Mouse (Mus musculus) hindbrain, embryonic 12.5 days (tissue): ENCODE results near the gene Cpe. TPM values are rescaled to one million over a fixed set of nuclear protein-coding genes. Genes with fewer than 3 reads are reported as not detected.

Experiments
- ATAC-seq: fragments of 200-750 bp; cut with Nextera tagmentation; 2 replicates; pipeline ENCODE4 v1.8.0; 2017; ENCODE audit warnings: moderate TSS enrichment; ENCODE audit not compliant: low FRiP score
- H3K27ac ChIP-seq: fragments of 300-500 bp; sonication (generic); 2 replicates; pipeline ENCODE4 v1.5.1; 2016; ENCODE audit warnings: mild to moderate bottlenecking
- H3K27me3 ChIP-seq: fragments of 300-500 bp; sonication (generic); 2 replicates; pipeline ENCODE4 v1.6.1; 2016; ENCODE audit warnings: mild to moderate bottlenecking
- H3K36me3 ChIP-seq: fragments of 300-500 bp; sonication (generic); 2 replicates; pipeline ENCODE4 v1.6.1; 2016; ENCODE audit warnings: mild to moderate bottlenecking
- H3K4me1 ChIP-seq: fragments of 300-500 bp; sonication (generic); 2 replicates; pipeline ENCODE4 v1.6.1; 2016
- H3K4me2 ChIP-seq: fragments of 300-500 bp; sonication (generic); replicated peaks from 2 replicates; pipeline ENCODE4 v1.6.1; 2016; ENCODE audit warnings: mild to moderate bottlenecking
- H3K4me3 ChIP-seq: fragments of 300-500 bp; sonication (generic); 2 replicates; pipeline ENCODE4 v1.5.1; 2016; ENCODE audit warnings: mild to moderate bottlenecking
- H3K9ac ChIP-seq: fragments of 300-500 bp; sonication (generic); 2 replicates; pipeline ENCODE4 v1.6.1; 2016; ENCODE audit warnings: mild to moderate bottlenecking, moderate library complexity
- H3K9me3 ChIP-seq: fragments of 300-500 bp; sonication (generic); replicated peaks from 2 replicates; pipeline ENCODE4 v1.6.1; 2016; ENCODE audit warnings: mild to moderate bottlenecking
- WGBS: fragments of 180-500 bp; shearing (Covaris S2); methylation state at CpG from one replicate; pipeline ENCODE4 v1.1.7; 2016; 5-methylcytosine and 5-hydroxymethylcytosine counted together
- polyA plus RNA-seq: library from polyadenylated mRNA; unstranded; fragments of >200 nt; fragmentation: Nextera tagmentation; extraction: Ambion mirVana; gene quantifications from 2 replicates; pipeline ENCODE4 v1.2.1, GENCODE M21; 2016

Gene Cpe
- polyA plus RNA-seq, 1 experiment from 2014 or later = 387 TPM

DNA sequence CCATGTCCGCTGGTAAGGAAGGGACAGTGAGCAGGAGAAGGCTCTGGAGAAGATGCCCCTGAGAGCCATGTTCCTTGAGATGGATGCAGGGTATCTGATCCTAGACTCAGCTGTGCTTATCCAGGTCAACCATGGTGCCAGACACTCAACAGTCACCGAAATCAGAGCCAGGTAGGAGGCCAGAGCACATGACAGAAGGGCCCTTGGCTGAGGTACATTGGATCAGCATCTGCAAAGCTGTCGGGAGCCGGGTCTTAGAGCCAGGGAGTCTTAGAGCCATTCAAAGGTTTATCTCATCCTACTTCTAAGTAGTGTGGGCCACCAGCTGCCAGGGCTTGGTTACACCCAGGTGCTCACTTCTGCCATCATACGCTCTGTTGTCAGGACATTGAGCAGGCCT, 46.4 kb downstream of the Cpe start:
- H3K36me3 ChIP-seq = no peaks in the 10 kb centered on the region
- no peak overlapping the region for H3K9ac ChIP-seq
- H3K4me2 ChIP-seq = no peak overlapping the region
- no peaks in the 10 kb centered on the region for H3K27me3 ChIP-seq
- H3K4me3 ChIP-seq = no peak overlapping the region
- WGBS = 95% methylated on average over 5 of the region's 5 CpGs
- H3K4me1 ChIP-seq = no peaks in the 10 kb centered on the region
- no peak for ATAC-seq
- no peaks in the 10 kb centered on the region for H3K9me3 ChIP-seq
- H3K27ac ChIP-seq = no peak overlapping the region

DNA sequence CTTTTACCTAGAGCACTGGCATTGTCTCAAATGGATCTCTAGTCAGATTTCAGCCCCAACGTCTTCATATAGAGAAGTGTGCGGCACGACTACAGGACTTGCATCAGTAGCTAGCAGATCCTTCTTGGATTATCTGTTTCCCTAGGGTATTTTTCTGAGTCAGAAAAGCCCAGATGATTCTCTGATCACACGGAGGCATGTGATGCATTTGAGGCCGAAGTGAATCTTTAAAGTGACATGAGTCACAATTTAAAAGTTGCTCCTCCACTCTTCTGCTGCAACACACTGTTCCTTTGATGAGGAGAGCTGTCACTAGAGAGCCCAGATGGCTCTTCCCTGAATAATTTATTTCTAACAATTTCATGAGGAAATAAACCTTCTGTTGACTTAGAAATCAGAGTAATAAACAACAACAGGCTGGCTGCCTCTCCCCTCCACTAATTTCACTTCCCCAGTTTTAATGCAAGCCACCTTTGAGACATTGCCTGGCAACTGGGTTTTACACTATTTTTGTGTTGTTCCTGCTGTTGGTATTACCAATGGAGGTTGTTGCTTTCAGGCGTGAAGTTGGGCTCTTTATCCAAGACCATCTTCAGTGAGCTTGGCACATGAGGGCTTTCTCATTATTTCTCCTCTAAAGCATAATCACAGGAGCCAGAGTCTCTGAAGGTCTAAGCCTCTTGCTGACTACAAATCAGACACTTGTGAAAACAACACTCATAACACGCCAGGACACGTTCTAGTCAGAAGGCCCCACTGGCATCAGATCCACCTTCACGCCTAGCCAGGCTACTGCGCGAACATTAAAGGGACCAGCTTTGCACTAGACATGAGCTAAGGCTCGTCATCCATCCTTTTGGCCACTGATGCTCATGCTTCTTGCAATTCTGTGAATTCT, 48.5 kb downstream of the Cpe start:
- no peak overlapping the region for H3K4me2 ChIP-seq
- WGBS = 88% methylated on average over 12 of the region's 12 CpGs
- H3K36me3 ChIP-seq = no peaks in the 10 kb centered on the region
- no peaks in the 10 kb centered on the region for H3K9me3 ChIP-seq
- ATAC-seq = no peak
- no peak overlapping the region for H3K27ac ChIP-seq
- no peak overlapping the region for H3K9ac ChIP-seq
- H3K27me3 ChIP-seq = no peaks in the 10 kb centered on the region
- H3K4me1 ChIP-seq = no peaks in the 10 kb centered on the region
- H3K4me3 ChIP-seq = no peak overlapping the region

DNA sequence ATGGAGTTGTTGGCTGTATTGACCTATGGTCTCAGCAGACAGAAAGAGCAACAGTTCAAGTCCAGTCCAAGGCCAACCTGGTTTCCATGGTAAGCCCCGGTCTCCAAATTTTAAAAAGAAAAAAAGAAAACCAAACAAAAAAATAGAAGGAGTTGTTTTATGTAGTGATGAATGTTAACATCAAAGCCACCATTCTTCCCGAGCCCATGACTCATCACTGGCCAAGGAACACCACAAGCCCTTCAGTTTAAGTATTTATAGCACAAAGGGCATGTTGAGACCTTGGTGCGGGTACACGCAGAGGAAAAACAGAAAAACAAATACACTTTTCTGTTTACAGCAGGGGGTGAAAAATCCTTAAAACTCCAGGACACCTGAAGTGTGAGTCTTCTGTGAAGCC, 49.5 kb downstream of the Cpe start:
- Histone ChIP-seq H3K27me3 (no peaks in the 10 kb centered on the region), H3K36me3 (no peaks in the 10 kb centered on the region), H3K4me2 (no peak overlapping the region), H3K9ac (no peak overlapping the region), H3K4me3 (no peak overlapping the region), H3K27ac (no peak overlapping the region), H3K4me1 (no peaks in the 10 kb centered on the region), H3K9me3 (no peaks in the 10 kb centered on the region)
- no peak for ATAC-seq
- WGBS = 84% methylated on average over 4 of the region's 4 CpGs

DNA sequence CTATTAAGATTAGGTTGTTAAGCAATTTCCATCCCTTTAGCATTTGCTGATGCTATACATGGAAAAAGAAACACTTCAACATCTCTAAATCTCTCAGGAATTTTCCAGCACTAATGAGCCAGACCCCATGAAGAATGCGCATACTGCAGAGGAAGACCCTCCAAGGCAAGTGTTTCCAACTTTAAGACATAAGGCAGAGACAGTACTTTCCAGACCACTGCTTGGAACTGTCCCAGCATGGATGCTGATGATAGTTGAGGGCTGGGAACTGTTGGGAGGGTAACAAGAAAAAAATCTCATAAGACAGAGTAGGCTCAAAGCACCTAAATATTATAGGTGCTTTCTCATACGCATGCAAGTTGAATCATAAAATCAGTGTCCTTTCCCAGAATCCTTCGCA, 50.1 kb downstream of the Cpe start:
- H3K27me3 ChIP-seq = no peaks in the 10 kb centered on the region
- no peak overlapping the region for H3K4me3 ChIP-seq
- H3K9ac ChIP-seq = no peak overlapping the region
- H3K36me3 ChIP-seq = no peaks in the 10 kb centered on the region
- no peak overlapping the region for H3K4me2 ChIP-seq
- no peaks in the 10 kb centered on the region for H3K9me3 ChIP-seq
- ATAC-seq = no peak
- H3K27ac ChIP-seq = no peak overlapping the region
- 96% methylated on average over 3 of the region's 3 CpGs for WGBS
- no peaks in the 10 kb centered on the region for H3K4me1 ChIP-seq

DNA sequence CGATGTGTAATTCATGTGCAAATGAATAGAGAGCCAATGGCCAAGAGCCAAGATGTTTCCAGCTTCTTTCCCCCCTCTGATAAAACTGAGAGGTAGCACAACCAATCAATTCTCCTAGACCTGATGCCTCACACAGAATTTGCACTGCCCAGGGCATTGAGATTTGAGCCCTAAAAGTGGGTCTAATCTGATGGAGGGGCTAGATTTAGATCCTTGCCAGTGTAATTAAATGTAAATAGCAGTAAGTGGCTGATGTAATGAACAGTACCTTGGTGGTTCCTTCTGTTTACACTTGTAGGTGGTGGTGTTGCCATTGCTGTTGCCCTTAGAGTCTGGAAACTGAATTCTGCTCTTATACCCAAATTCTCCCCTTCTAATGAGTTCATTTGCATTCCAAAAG, 52.3 kb downstream of the Cpe start:
- WGBS = 68% methylated on average over 1 of the region's 1 CpGs
- no peak overlapping the region for H3K27ac ChIP-seq
- H3K9ac ChIP-seq = no peak overlapping the region
- ATAC-seq = no peak
- H3K9me3 ChIP-seq = no peaks in the 10 kb centered on the region
- H3K36me3 ChIP-seq = no peaks in the 10 kb centered on the region
- H3K4me2 ChIP-seq = no peak overlapping the region
- no peak overlapping the region for H3K4me3 ChIP-seq
- no peaks in the 10 kb centered on the region for H3K4me1 ChIP-seq
- no peaks in the 10 kb centered on the region for H3K27me3 ChIP-seq

DNA sequence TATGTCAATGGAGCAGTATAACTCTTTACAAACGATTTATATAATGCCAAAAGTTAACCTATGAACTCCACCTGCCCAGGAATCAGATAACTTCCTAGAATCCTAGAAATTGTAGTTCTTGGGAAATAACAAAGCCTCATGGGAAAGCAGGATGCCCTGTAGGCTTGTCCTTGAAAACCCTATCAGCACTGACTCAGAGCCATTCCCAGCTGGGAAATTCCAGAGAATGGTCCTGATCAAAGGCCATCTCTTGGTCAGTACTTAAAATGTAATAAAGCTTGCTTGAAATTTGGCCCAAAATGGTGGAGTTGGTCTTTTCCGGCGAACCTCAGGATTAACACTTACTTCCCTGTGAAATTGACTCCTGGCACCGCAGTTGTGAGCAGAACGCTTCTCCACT, 53.2 kb downstream of the Cpe start:
- no peaks in the 10 kb centered on the region for H3K36me3 ChIP-seq
- no peaks in the 10 kb centered on the region for H3K9me3 ChIP-seq
- no peak overlapping the region for H3K4me2 ChIP-seq
- ATAC-seq = no peak
- no peak overlapping the region for H3K9ac ChIP-seq
- no peaks in the 10 kb centered on the region for H3K27me3 ChIP-seq
- 93% methylated on average over 5 of the region's 5 CpGs for WGBS
- H3K4me1 ChIP-seq = no peaks in the 10 kb centered on the region
- no peak overlapping the region for H3K4me3 ChIP-seq
- H3K27ac ChIP-seq = no peak overlapping the region

DNA sequence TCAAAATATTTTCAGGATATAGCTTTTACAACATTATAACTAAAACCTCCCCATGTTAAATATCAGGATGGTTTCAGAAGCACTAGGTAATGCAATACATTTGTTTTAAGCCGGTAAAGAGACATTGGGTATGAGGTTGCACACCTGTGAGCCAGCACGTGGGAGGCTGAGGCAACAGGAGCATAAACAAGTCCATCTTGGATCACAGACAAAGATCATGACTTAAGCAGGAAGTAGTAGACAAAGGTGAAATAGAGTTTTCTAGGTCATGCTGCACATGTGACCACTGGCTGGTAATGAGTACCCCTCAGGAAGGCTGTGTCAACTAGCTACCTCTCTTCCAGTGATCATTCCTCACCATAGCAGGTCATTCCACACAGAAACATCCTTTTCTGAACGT, 58.0 kb downstream of the Cpe start:
- Histone ChIP-seq H3K4me1 (no peaks in the 10 kb centered on the region), H3K27ac (no peak overlapping the region), H3K4me2 (no peak overlapping the region), H3K27me3 (no peaks in the 10 kb centered on the region), H3K36me3 (no peaks in the 10 kb centered on the region), H3K9ac (no peak overlapping the region), H3K4me3 (no peak overlapping the region), H3K9me3 (no peaks in the 10 kb centered on the region)
- 88% methylated on average over 3 of the region's 3 CpGs for WGBS
- ATAC-seq = no peak

DNA sequence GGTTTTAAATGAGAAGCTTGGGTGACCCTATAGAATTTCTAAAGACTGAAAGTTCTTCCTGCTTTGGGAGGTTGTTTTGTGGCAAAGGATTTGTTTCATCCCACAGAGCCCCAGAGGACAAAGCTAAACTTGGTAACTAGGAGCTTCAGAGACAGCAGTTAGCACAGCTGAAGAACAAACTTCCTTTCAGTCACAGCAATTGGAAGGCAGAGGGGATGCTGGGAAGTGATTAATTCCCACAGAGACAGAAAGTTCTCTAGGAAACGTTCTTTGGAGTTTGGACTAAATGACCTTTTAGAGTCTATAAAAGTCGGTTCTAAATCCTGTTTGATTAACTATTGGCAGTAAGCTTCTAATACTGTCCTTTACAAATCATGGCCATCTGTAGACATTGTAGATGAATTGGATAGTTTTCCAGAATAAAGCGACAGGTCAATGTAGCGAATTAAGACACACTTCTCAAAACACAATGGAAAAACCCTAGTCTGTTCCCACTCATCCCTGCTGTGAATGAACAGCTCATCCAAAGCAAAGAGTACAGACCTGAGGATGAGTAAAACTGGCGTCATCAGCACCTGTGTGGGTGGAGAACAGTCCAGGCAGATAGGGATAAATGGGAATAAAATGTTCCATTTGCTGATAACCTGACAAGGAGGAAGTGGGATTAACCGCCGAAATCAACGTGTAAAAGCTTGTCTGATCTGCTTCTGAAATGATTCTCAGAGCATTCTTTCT, 58.6 kb downstream of the Cpe start:
- Histone ChIP-seq H3K4me1 (no peaks in the 10 kb centered on the region), H3K9ac (no peak overlapping the region), H3K4me3 (no peak overlapping the region), H3K27ac (no peak overlapping the region), H3K9me3 (no peaks in the 10 kb centered on the region), H3K4me2 (no peak overlapping the region), H3K27me3 (no peaks in the 10 kb centered on the region), H3K36me3 (no peaks in the 10 kb centered on the region)
- no peak for ATAC-seq
- WGBS = 73% methylated on average over 8 of the region's 8 CpGs

DNA sequence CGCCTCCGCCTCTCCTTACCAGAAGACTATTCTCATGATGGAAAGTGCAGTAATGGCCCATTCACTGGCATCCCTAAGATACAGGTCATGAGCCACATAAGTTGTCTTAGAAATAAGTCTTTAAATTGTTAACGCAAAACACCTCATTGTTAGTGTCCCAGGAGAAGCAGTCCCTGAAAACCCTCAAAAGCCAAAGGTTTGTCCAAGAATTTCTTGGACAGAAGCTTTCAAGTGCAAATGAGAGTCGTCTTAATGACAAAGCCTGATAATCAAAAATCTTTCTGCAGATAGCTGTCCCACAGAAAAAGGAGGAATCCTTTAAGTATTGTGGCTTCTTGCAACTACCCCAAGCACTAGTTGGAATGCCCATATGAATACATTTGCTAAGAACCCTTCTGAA, 60.7 kb downstream of the Cpe start:
- Histone ChIP-seq H3K4me1 (no peaks in the 10 kb centered on the region), H3K36me3 (no peaks in the 10 kb centered on the region; the same call in 1 of the 2 replicates), H3K27me3 (no peaks in the 10 kb centered on the region), H3K27ac (no peak overlapping the region), H3K9ac (no peak overlapping the region), H3K4me2 (no peak overlapping the region), H3K4me3 (no peak overlapping the region), H3K9me3 (no peaks in the 10 kb centered on the region)
- no peak for ATAC-seq
- 87% methylated on average over 4 of the region's 4 CpGs for WGBS

DNA sequence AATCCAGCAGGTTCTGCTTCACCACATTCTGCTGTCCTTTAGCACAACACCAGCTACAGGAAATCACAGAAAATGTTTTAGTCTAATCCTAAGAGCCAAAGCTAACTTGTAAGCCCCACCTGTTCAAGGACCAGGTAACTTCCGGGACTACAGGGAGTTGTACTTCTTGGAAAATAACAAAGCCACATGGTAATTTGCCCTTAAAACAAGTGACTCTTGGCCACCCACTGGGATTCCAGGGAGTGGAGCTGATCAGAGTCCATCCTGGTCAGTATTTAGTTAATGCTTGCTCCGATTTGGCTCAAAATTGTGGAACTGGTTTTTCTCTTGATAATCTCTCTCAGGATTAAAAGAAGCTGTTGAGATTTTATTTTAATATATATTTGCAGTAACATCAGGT, 61.1 kb downstream of the Cpe start:
- H3K9me3 ChIP-seq = no peaks in the 10 kb centered on the region
- 77% methylated on average over 2 of the region's 2 CpGs for WGBS
- no peak for ATAC-seq
- H3K4me3 ChIP-seq = no peak overlapping the region
- no peak overlapping the region for H3K9ac ChIP-seq
- no peaks in the 10 kb centered on the region; the same call in 1 of the 2 replicates for H3K36me3 ChIP-seq
- no peak overlapping the region for H3K4me2 ChIP-seq
- H3K4me1 ChIP-seq = no peaks in the 10 kb centered on the region
- H3K27ac ChIP-seq = no peak overlapping the region
- no peaks in the 10 kb centered on the region for H3K27me3 ChIP-seq

DNA sequence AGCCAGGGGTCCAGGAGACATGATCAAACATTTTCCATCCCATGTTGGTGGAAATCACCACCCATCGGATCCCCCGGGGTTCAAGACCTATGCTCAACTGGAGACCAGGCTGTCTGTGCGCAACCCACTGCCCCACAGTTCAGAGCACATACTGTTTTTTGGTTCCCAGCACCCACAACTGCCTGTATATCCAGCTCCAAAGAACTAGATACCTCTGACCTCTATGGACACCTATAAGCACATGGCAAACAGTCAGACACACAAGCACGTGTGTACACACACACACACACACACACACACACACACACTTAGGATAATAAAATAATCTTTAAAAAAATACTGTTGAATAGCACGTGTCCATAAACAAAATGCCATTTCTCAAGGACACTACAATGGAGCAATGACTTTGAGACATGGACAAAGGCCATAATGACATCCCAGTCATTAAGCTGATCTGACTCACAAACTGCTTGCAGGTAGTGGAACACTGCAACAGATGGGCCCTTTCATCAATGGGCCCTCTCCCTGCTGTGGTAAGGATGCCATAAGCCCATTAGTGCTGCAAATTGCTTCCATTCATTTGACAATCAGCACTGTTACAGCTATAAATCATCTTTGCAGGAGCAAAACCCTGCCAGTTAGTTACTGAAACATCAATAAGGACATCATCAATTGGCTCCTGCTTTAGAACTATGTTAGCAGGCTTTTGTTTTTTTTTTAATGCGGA, 63.7 kb downstream of the Cpe start:
- Histone ChIP-seq H3K4me3 (no peak overlapping the region), H3K36me3 (no peaks in the 10 kb centered on the region; the same call in 1 of the 2 replicates), H3K9ac (no peak overlapping the region), H3K9me3 (no peaks in the 10 kb centered on the region), H3K4me2 (no peak overlapping the region), H3K27ac (no peak overlapping the region), H3K27me3 (no peaks in the 10 kb centered on the region), H3K4me1 (peaks cover 3% of the 10 kb centered on the region; the same call in 1 of the 2 replicates)
- WGBS = 82% methylated on average over 6 of the region's 6 CpGs
- 0 out of 2 replicates have a peak, but pooled peaks have one; percentile 33 for ATAC-seq

DNA sequence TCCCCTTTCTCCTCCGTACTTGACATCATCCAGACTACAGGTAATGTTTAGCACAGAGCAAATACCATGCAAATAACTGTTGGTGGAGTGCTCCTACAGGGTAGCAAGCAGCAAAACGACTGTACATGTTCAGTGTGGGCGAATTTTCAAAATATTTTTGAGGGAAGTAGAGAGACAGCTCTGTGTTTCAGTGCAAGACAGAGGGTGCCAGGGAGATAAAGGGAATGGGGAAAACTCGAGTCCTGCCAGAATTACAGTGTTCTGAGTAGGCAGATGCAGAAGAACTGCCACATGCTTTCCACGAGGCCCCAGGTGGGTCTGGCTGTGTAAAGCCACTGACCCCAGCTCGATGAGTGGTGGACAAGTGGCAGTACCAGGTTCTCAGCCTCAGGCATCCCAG, 64.8 kb downstream of the Cpe start:
- no peak overlapping the region for H3K27ac ChIP-seq
- no peak overlapping the region for H3K4me2 ChIP-seq
- H3K9me3 ChIP-seq = no peaks in the 10 kb centered on the region
- no peaks in the 10 kb centered on the region for H3K27me3 ChIP-seq
- no peak overlapping the region for H3K4me3 ChIP-seq
- WGBS = 82% methylated on average over 6 of the region's 6 CpGs
- H3K4me1 ChIP-seq = peaks cover 3% of the 10 kb centered on the region; the same call in 1 of the 2 replicates
- ATAC-seq = no peak
- no peak overlapping the region for H3K9ac ChIP-seq
- H3K36me3 ChIP-seq = no peaks in the 10 kb centered on the region; the same call in 1 of the 2 replicates
